Mouse (Mus musculus): ENCODE data around the gene Dpp10. TPM values are rescaled to one million over a fixed set of nuclear protein-coding genes. Genes with fewer than 3 reads are reported as not detected.

The Dpp10 gene
- total and polyA plus RNA-seq, 3 experiments: not detected

DNA sequence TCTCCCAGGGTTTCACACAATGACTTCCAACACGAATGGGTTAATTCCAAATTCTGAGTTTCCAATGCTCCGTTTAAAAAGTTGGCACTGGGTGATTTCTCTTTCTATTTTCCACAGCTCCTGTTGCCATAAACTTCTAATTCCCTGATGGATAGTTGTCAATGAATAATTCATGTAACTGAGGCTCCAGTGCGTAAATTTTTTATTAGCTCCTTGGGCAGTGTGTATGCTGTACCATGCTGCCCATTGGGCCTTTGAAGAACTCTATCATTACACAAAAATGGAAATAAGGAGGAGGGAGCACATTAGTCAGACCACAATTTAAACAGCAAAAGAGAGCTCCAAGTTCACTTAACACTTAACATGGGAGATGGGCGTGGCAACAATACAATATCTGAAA is 99.2 kb downstream of the Dpp10 start:
- no peaks in the 10 kb centered on the region for H3K4me1 ChIP-seq (ENCODE audit: control insufficient read depth in 1 of 2, insufficient read depth in 2 of 2, low read length in 2 of 2)
- TF ChIP-seq NRF1 (IDR thresholded peaks at IDR 0.05; ENCODE audit: insufficient read depth, low read depth, low read length, poor library complexity, severe bottlenecking): no peak
- no peak for TF ChIP-seq CHD1 (IDR thresholded peaks at IDR 0.05; ENCODE audit: low read depth, low read length)
- H3K9me3 ChIP-seq (replicated peaks; ENCODE audit: insufficient read depth, low read length): no peaks in the 10 kb centered on the region
- H3K27me3 ChIP-seq (ENCODE audit: control insufficient read depth in 1 of 2, insufficient read depth in 2 of 2, low read length in 2 of 2): no peaks in the 10 kb centered on the region
- no peak for DNase-seq (ENCODE audit: low read depth, low spot score)
- H3K36me3 ChIP-seq (ENCODE audit: control insufficient read depth in 1 of 2, insufficient read depth in 2 of 2, low read length in 2 of 2): no peaks in the 10 kb centered on the region
- H3K9ac ChIP-seq (ENCODE audit: control insufficient read depth, low read depth, low read length, poor library complexity, severe bottlenecking): no peak overlapping the region
- H3K4me3 ChIP-seq (ENCODE audit: control insufficient read depth in 1 of 2, insufficient read depth in 1 of 2, low read depth in 2 of 2, low read length in 2 of 2): no peak overlapping the region
- no peaks in the 10 kb centered on the region for H3K79me2 ChIP-seq (ENCODE audit: control insufficient read depth, insufficient read depth, low read length, poor library complexity)
- H3K27ac ChIP-seq (ENCODE audit: control insufficient read depth, low read depth, low read length): no peak overlapping the region

DNA sequence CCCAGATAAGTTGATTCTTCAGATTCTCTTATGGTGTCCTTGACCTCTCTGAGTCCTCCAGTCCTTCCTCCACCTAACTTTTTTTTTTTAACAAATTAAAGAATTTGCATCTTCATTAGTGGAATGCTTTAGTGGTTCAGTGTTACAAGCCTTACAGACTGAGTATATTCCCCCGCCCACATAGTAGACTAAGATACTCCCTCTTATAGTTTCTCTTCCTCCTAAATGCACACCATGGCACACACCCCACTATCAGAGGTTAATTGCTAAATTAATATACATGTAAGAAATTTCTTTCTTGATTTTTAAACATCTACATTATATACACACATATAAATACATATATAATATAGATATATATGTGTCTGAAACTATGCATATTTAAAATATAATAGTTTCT is 104.5 kb downstream of the Dpp10 start:
- no peaks in the 10 kb centered on the region for H3K79me2 ChIP-seq (ENCODE audit: control insufficient read depth, insufficient read depth, low read length, poor library complexity)
- TF ChIP-seq SMC3 (IDR thresholded peaks at IDR 0.05; ENCODE audit: low read depth, low read length): no peak
- TF ChIP-seq ETS1 (IDR thresholded peaks at IDR 0.05; ENCODE audit: low read depth, low read length): no peak
- TF ChIP-seq KAT2A (conservative IDR thresholded peaks at IDR 0.05; ENCODE audit: low read depth, low read length): no peak
- no peak for TF ChIP-seq ZNF384 (IDR thresholded peaks at IDR 0.05; ENCODE audit: low read depth, low read length)
- TF ChIP-seq CTCF (IDR thresholded peaks at IDR 0.05 in 2 of 3, conservative IDR thresholded peaks at IDR 0.05 in 1 of 3; ENCODE audit: control insufficient read depth in 1 of 3, insufficient read depth in 1 of 3, low read depth in 2 of 3, low read length in 3 of 3, poor library complexity in 1 of 3, severe bottlenecking in 1 of 3): no peak
- TF ChIP-seq BHLHE40 (IDR thresholded peaks at IDR 0.05; ENCODE audit: borderline replicate concordance, low read depth, low read length): no peak
- no peak for TF ChIP-seq MAZ (IDR thresholded peaks at IDR 0.05; ENCODE audit: low read depth, low read length)
- no peak for TF ChIP-seq MYB (IDR thresholded peaks at IDR 0.05; ENCODE audit: low read depth, low read length)
- TF ChIP-seq SIN3A (IDR thresholded peaks at IDR 0.05; ENCODE audit: low read length): no peak
- TF ChIP-seq RAD21 (IDR thresholded peaks at IDR 0.05; ENCODE audit: low read depth, low read length): no peak
- no peak for TF ChIP-seq POLR2A (IDR thresholded peaks at IDR 0.05; ENCODE audit: control insufficient read depth in 1 of 2, insufficient read depth in 1 of 2, low read depth in 1 of 2, low read length in 2 of 2, poor library complexity in 1 of 2)
- TF ChIP-seq E2F4 (IDR thresholded peaks at IDR 0.05; ENCODE audit: borderline replicate concordance, low read depth, low read length): no peak
- TF ChIP-seq RCOR1 (IDR thresholded peaks at IDR 0.05; ENCODE audit: low read depth, low read length): no peak
- TF ChIP-seq MAX (IDR thresholded peaks at IDR 0.05; ENCODE audit: low read length): no peak
- TF ChIP-seq MXI1 (IDR thresholded peaks at IDR 0.05; ENCODE audit: low read depth, low read length): no peak
- no peak for TF ChIP-seq GATA1 (IDR thresholded peaks at IDR 0.05; ENCODE audit: low read depth, low read length)
- no peak for TF ChIP-seq USF1 (IDR thresholded peaks at IDR 0.05; ENCODE audit: low read depth, low read length)
- no peak for TF ChIP-seq POLR2AphosphoS2 (IDR thresholded peaks at IDR 0.05; ENCODE audit: low read length)
- TF ChIP-seq ZKSCAN1 (IDR thresholded peaks at IDR 0.05; ENCODE audit: low read depth, low read length): no peak
- no peak for TF ChIP-seq GABPA (IDR thresholded peaks at IDR 0.05; ENCODE audit: low read depth, low read length)
- H3K9ac ChIP-seq (ENCODE audit: control insufficient read depth, low read depth, low read length, poor library complexity, severe bottlenecking): no peak overlapping the region
- no peaks in the 10 kb centered on the region for H3K27me3 ChIP-seq (ENCODE audit: control insufficient read depth in 1 of 2, insufficient read depth in 2 of 2, low read length in 2 of 2)
- no peaks in the 10 kb centered on the region for H3K9me3 ChIP-seq (replicated peaks; ENCODE audit: insufficient read depth, low read length)
- DNase-seq (ENCODE audit: low read depth, low spot score): no peak
- no peak overlapping the region for H3K4me3 ChIP-seq (ENCODE audit: control insufficient read depth in 1 of 2, insufficient read depth in 1 of 2, low read depth in 2 of 2, low read length in 2 of 2)
- H3K36me3 ChIP-seq (ENCODE audit: control insufficient read depth in 1 of 2, insufficient read depth in 2 of 2, low read length in 2 of 2): no peaks in the 10 kb centered on the region
- H3K4me1 ChIP-seq (ENCODE audit: control insufficient read depth in 1 of 2, insufficient read depth in 2 of 2, low read length in 2 of 2): no peaks in the 10 kb centered on the region
- no peak overlapping the region for H3K27ac ChIP-seq (ENCODE audit: control insufficient read depth, low read depth, low read length)
